Mouse (Mus musculus): ENCODE data around the gene St6galnac3. TPM values are rescaled to one million over a fixed set of nuclear protein-coding genes. Genes with fewer than 3 reads are reported as not detected.

The St6galnac3 gene
- polyA plus RNA-seq, 1 experiment from 2014 or later = 23.2 TPM

DNA sequence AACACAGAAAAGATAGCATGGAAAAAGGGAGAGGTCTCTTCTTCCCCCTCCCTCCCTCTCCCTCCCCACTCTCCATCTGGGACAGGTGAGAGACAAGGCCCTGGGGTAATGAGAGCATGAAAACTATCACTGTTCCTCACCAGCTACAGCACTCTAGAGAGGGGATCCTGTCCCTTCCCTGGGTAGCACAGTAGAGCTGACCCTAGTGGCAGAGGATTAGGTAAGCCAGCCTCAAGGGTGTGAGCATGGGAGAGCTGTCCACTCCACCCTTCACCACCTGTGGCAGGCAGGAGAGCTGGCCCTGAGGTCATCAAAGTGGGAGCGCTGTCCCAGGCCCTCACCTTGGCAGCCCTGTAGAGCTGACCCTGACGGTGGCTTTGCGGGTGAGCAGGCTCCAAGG lies 387.2 kb downstream of the St6galnac3 start:
- ATAC-seq = 0 out of 2 replicates have a peak, but pooled peaks have one; percentile 17
- Histone ChIP-seq H3K4me3 (ENCODE audit: low read length) (no peak overlapping the region), H3K4me1 (ENCODE audit: control insufficient read depth, insufficient read depth, low read depth, low read length) (no peaks in the 10 kb centered on the region; the same call in 1 of the 2 replicates), H3K27ac (ENCODE audit: low read depth, low read length) (no peak overlapping the region), H3K9ac (ENCODE audit: low read depth, low read length) (no peak overlapping the region), H3K9me3 (ENCODE audit: control insufficient read depth, low read length) (no peaks in the 10 kb centered on the region), H3K36me3 (ENCODE audit: control insufficient read depth, insufficient read depth, low read length) (no peaks in the 10 kb centered on the region), H3K4me2 (ENCODE audit: low read length) (no peak overlapping the region), H3K27me3 (replicated peaks; ENCODE audit: control insufficient read depth, insufficient read depth, low read length) (no peaks in the 10 kb centered on the region)
- 90% methylated on average over 3 of the region's 3 CpGs for WGBS

GRCm38 (mm10) chr3:153337221-153337620 lies 387.8 kb downstream of the St6galnac3 start:
- no peak for ATAC-seq
- Histone ChIP-seq H3K27ac (ENCODE audit: low read depth, low read length) (no peak overlapping the region), H3K9ac (ENCODE audit: low read depth, low read length) (no peak overlapping the region), H3K36me3 (ENCODE audit: control insufficient read depth, insufficient read depth, low read length) (no peaks in the 10 kb centered on the region), H3K4me3 (ENCODE audit: low read length) (no peak overlapping the region), H3K9me3 (ENCODE audit: control insufficient read depth, low read length) (no peaks in the 10 kb centered on the region), H3K4me2 (ENCODE audit: low read length) (no peak overlapping the region), H3K4me1 (ENCODE audit: control insufficient read depth, insufficient read depth, low read depth, low read length) (no peaks in the 10 kb centered on the region; the same call in 1 of the 2 replicates), H3K27me3 (replicated peaks; ENCODE audit: control insufficient read depth, insufficient read depth, low read length) (no peaks in the 10 kb centered on the region)
- 86% methylated on average over 2 of the region's 2 CpGs for WGBS

DNA sequence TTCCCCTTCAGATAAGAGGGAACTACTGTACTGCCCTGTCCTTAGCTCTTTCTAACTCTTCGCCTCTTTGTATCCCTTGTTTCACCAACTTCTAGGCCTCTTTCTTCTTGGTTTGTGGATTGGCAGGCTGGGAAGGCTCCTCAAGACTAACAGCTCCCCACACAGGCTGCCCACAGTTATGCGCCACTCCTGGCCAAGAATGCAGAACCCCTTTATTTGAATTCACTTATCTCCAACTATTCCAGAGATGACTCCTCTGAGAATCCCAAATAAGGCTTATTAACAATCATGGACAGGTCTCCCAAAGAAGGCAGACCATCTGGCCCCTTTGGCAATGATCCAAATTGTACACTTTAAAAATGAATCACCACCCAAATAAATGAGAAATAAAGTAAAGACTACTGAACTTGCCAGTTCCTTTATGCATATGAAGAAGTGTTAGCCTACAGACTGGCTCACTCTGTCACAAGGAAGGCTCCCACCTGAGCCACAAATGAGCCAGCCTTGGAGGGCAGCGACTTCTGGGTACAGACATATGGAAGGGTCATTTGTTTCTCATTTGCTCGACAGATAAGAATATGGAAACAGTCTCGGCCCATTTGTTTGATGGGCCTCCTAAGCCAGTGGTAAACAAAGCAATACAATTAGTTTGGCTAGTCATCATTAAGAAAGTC lies 390.7 kb downstream of the St6galnac3 start:
- H3K9ac ChIP-seq (ENCODE audit: low read depth, low read length) = no peak overlapping the region
- H3K4me2 ChIP-seq (ENCODE audit: low read length) = no peak overlapping the region
- 67% methylated on average over 5 of the region's 5 CpGs for WGBS
- peak; percentile 48; the same call in 1 of the 2 replicates for ATAC-seq
- no peak overlapping the region for H3K4me3 ChIP-seq (ENCODE audit: low read length)
- H3K27me3 ChIP-seq (replicated peaks; ENCODE audit: control insufficient read depth, insufficient read depth, low read length) = no peaks in the 10 kb centered on the region
- H3K4me1 ChIP-seq (ENCODE audit: control insufficient read depth, insufficient read depth, low read depth, low read length) = no peaks in the 10 kb centered on the region; the same call in 1 of the 2 replicates
- no peaks in the 10 kb centered on the region for H3K36me3 ChIP-seq (ENCODE audit: control insufficient read depth, insufficient read depth, low read length)
- H3K9me3 ChIP-seq (ENCODE audit: control insufficient read depth, low read length) = no peaks in the 10 kb centered on the region
- no peak overlapping the region for H3K27ac ChIP-seq (ENCODE audit: low read depth, low read length)

GRCm38 (mm10) chr3:153324307-153324706 lies 400.7 kb downstream of the St6galnac3 start:
- H3K9me3 ChIP-seq (ENCODE audit: control insufficient read depth, low read length) = no peaks in the 10 kb centered on the region
- WGBS = 77% methylated on average over 3 of the region's 3 CpGs

GRCm38 (mm10) chr3:153323446-153323845 lies 401.5 kb downstream of the St6galnac3 start:
- no peak for ATAC-seq
- no peak overlapping the region for H3K27ac ChIP-seq (ENCODE audit: low read depth, low read length)
- no peak overlapping the region for H3K9ac ChIP-seq (ENCODE audit: low read depth, low read length)
- 85% methylated on average over 8 of the region's 8 CpGs for WGBS
- no peaks in the 10 kb centered on the region for H3K36me3 ChIP-seq (ENCODE audit: control insufficient read depth, insufficient read depth, low read length)
- H3K4me1 ChIP-seq (ENCODE audit: control insufficient read depth, insufficient read depth, low read depth, low read length) = no peaks in the 10 kb centered on the region
- no peaks in the 10 kb centered on the region for H3K27me3 ChIP-seq (replicated peaks; ENCODE audit: control insufficient read depth, insufficient read depth, low read length)
- H3K9me3 ChIP-seq (ENCODE audit: control insufficient read depth, low read length) = no peaks in the 10 kb centered on the region
- H3K4me2 ChIP-seq (ENCODE audit: low read length) = no peak overlapping the region
- H3K4me3 ChIP-seq (ENCODE audit: low read length) = no peak overlapping the region

More at GRCm38 (mm10) chr3:153324307-153324706, 400.7 kb downstream of the St6galnac3 start:
- no peaks in the 10 kb centered on the region for H3K27me3 ChIP-seq (replicated peaks; ENCODE audit: control insufficient read depth, insufficient read depth, low read length)
- no peak for ATAC-seq
- no peaks in the 10 kb centered on the region for H3K4me1 ChIP-seq (ENCODE audit: control insufficient read depth, insufficient read depth, low read depth, low read length)
- H3K36me3 ChIP-seq (ENCODE audit: control insufficient read depth, insufficient read depth, low read length) = no peaks in the 10 kb centered on the region
- H3K27ac ChIP-seq (ENCODE audit: low read depth, low read length) = no peak overlapping the region
- H3K9ac ChIP-seq (ENCODE audit: low read depth, low read length) = no peak overlapping the region
- H3K4me3 ChIP-seq (ENCODE audit: low read length) = no peak overlapping the region
- H3K4me2 ChIP-seq (ENCODE audit: low read length) = no peak overlapping the region

GRCm38 (mm10) chr3:153313583-153313982 lies 411.4 kb downstream of the St6galnac3 start:
- Histone ChIP-seq H3K4me2 (ENCODE audit: low read length) (no peak overlapping the region), H3K4me3 (ENCODE audit: low read length) (no peak overlapping the region), H3K36me3 (ENCODE audit: control insufficient read depth, insufficient read depth, low read length) (no peaks in the 10 kb centered on the region), H3K9me3 (ENCODE audit: control insufficient read depth, low read length) (no peaks in the 10 kb centered on the region), H3K9ac (ENCODE audit: low read depth, low read length) (no peak overlapping the region), H3K4me1 (ENCODE audit: control insufficient read depth, insufficient read depth, low read depth, low read length) (no peaks in the 10 kb centered on the region), H3K27ac (ENCODE audit: low read depth, low read length) (no peak overlapping the region), H3K27me3 (replicated peaks; ENCODE audit: control insufficient read depth, insufficient read depth, low read length) (no peaks in the 10 kb centered on the region)
- 84% methylated on average over 8 of the region's 9 CpGs for WGBS
- ATAC-seq = no peak

DNA sequence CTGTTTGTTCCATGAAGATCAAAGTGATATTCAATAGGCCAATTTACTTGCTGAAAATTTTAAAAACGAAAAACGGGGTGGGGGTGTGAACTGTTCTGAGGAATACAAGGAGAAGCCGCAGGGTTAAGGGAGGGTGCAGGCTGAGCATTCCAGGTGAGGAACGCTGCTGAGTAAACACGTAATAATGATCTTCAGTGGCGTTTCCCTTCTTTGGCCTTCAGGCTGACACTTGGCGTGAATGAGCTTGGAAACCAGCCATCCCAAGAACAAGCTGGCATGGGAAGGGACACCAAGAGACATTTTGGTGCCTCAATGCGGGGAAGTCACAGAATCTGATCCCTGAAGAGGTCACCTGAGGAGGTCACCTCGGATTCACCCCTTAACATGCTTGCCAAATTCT lies 411.8 kb downstream of the St6galnac3 start:
- Histone ChIP-seq H3K9ac (ENCODE audit: low read depth, low read length) (no peak overlapping the region), H3K4me1 (ENCODE audit: control insufficient read depth, insufficient read depth, low read depth, low read length) (no peaks in the 10 kb centered on the region), H3K4me2 (ENCODE audit: low read length) (no peak overlapping the region), H3K9me3 (ENCODE audit: control insufficient read depth, low read length) (no peaks in the 10 kb centered on the region), H3K27ac (ENCODE audit: low read depth, low read length) (no peak overlapping the region), H3K27me3 (replicated peaks; ENCODE audit: control insufficient read depth, insufficient read depth, low read length) (no peaks in the 10 kb centered on the region), H3K4me3 (ENCODE audit: low read length) (no peak overlapping the region), H3K36me3 (ENCODE audit: control insufficient read depth, insufficient read depth, low read length) (no peaks in the 10 kb centered on the region)
- ATAC-seq = no peak
- 83% methylated on average over 9 of the region's 9 CpGs for WGBS

- Histone ChIP-seq H3K27ac (ENCODE audit: low read depth, low read length) (no peak overlapping the region), H3K4me1 (ENCODE audit: control insufficient read depth, insufficient read depth, low read depth, low read length) (no peaks in the 10 kb centered on the region), H3K9me3 (ENCODE audit: control insufficient read depth, low read length) (no peaks in the 10 kb centered on the region), H3K4me2 (ENCODE audit: low read length) (no peak overlapping the region), H3K9ac (ENCODE audit: low read depth, low read length) (no peak overlapping the region), H3K4me3 (ENCODE audit: low read length) (no peak overlapping the region), H3K36me3 (ENCODE audit: control insufficient read depth, insufficient read depth, low read length) (no peaks in the 10 kb centered on the region), H3K27me3 (replicated peaks; ENCODE audit: control insufficient read depth, insufficient read depth, low read length) (no peaks in the 10 kb centered on the region)
- 95% methylated on average over 3 of the region's 3 CpGs for WGBS
- ATAC-seq = no peak
These were observed 413.0 kb downstream of the St6galnac3 start for GRCm38 (mm10) chr3:153312006-153312405.

- Histone ChIP-seq H3K27ac (ENCODE audit: low read depth, low read length) (no peak overlapping the region), H3K27me3 (replicated peaks; ENCODE audit: control insufficient read depth, insufficient read depth, low read length) (no peaks in the 10 kb centered on the region), H3K4me2 (ENCODE audit: low read length) (no peak overlapping the region), H3K4me1 (ENCODE audit: control insufficient read depth, insufficient read depth, low read depth, low read length) (no peaks in the 10 kb centered on the region), H3K36me3 (ENCODE audit: control insufficient read depth, insufficient read depth, low read length) (no peaks in the 10 kb centered on the region), H3K9ac (ENCODE audit: low read depth, low read length) (no peak overlapping the region), H3K9me3 (ENCODE audit: control insufficient read depth, low read length) (no peaks in the 10 kb centered on the region), H3K4me3 (ENCODE audit: low read length) (no peak overlapping the region)
- ATAC-seq = no peak
- 81% methylated on average over 4 of the region's 4 CpGs for WGBS
These were observed 416.6 kb downstream of the St6galnac3 start for GRCm38 (mm10) chr3:153308379-153308778.

Data from hindbrain, embryonic 16.5 days (tissue).